Mouse (Mus musculus) kidney, adult 2 months (tissue): ENCODE measurements at regions not wholly inside any gene's neighbourhood (a gene's known extent, or its start where the extent isn't known, plus 50 kb on each side); places are given as distances from the start of the nearest gene placed in this dataset.

Experiments used
- CTCF ChIP-seq: fragments of 200-500 bp; conservative IDR thresholded peaks from 2 replicates; pipeline ENCODE4 v1.5.1; 2011; ENCODE audit warnings: low read depth, mild to moderate bottlenecking, control low read depth, low read length, moderate library complexity, mixed read lengths; ENCODE audit not compliant: insufficient read depth, insufficient read length
- POLR2A ChIP-seq: fragments of 200-500 bp; IDR thresholded peaks from one replicate; pipeline ENCODE4 v1.6.1; 2011; ENCODE audit warnings: low read depth, low read length, control low read depth

DNA sequence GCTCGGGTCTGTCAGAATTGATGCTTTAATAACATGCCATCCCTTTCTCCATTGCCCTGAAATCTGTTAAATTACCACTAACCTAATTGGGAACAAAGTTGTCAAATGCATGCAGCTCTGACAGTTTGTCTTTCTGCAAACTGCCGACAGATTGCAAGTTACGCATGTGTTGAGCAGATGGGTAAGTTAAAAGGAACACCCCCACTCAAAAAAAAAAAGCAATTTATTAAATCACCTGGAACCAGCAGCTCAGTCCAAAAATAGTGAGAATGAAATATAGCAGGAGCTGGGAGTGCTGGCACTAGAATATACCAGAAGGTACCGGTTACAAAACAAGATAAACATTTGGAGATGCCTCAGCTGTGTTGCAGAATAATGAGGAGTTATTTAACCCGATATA, 184.2 kb upstream of the Gm12695 start:
- no peak for TF ChIP-seq CTCF
- TF ChIP-seq POLR2A: no peak
